Mouse (Mus musculus) hindbrain, postnatal 0 days (tissue): ENCODE results near the gene Zfp462. TPM values are rescaled to one million over a fixed set of nuclear protein-coding genes. Genes with fewer than 3 reads are reported as not detected.
"Not testable (repeated sequence)": the region's sequence is repeated elsewhere in the genome, so short reads cannot be mapped to it uniquely, and the experiment has no call there.

Experiments used
- ATAC-seq: fragments of 200-750 bp; cut with Nextera tagmentation; 2 replicates; pipeline ENCODE4 v1.8.0; 2017; ENCODE audit warnings: mild to moderate bottlenecking, moderate TSS enrichment, moderate library complexity
- DNase-seq: peaks from one replicate; pipeline ENCODE4 v3.0.0-alpha.2; 2015; ENCODE audit warnings: low spot score
- H3K27ac ChIP-seq: fragments of 300-500 bp; sonication (generic); 2 replicates; pipeline ENCODE4 v1.5.1; 2014; ENCODE audit warnings: mild to moderate bottlenecking
- H3K27me3 ChIP-seq: fragments of 300-500 bp; sonication (generic); 2 replicates; pipeline ENCODE4 v1.6.1; 2014; ENCODE audit warnings: low read length, mixed read lengths; ENCODE audit not compliant: insufficient read depth
- H3K36me3 ChIP-seq: fragments of 300-500 bp; sonication (generic); 2 replicates; pipeline ENCODE4 v1.6.1; 2014; ENCODE audit warnings: low read length, mixed read lengths; ENCODE audit not compliant: insufficient read depth
- H3K4me1 ChIP-seq: fragments of 300-500 bp; sonication (generic); 2 replicates; pipeline ENCODE4 v1.6.1; 2014; ENCODE audit warnings: antibody characterized with exemption, low read length, mixed read lengths; ENCODE audit not compliant: insufficient read depth
- H3K4me2 ChIP-seq: fragments of 300-500 bp; sonication (generic); 2 replicates; pipeline ENCODE4 v1.6.1; 2014; ENCODE audit warnings: low read depth, mild to moderate bottlenecking, low read length, moderate library complexity, mixed read lengths
- H3K4me3 ChIP-seq: fragments of 300-500 bp; sonication (generic); 2 replicates; pipeline ENCODE4 v1.5.1; 2014; ENCODE audit warnings: low read length
- H3K9ac ChIP-seq: fragments of 300-500 bp; sonication (generic); replicated peaks from 2 replicates; pipeline ENCODE4 v1.6.1; 2014; ENCODE audit warnings: mild to moderate bottlenecking, low read length, moderate library complexity, mixed read lengths
- H3K9me3 ChIP-seq: fragments of 300-500 bp; sonication (generic); 2 replicates; pipeline ENCODE4 v1.6.1; 2016; ENCODE audit warnings: low read length, mixed read lengths
- CTCF ChIP-seq: IDR thresholded peaks from 2 replicates; pipeline ENCODE4 v1.5.1; 2016; ENCODE audit warnings: antibody characterized with exemption, control low read depth, low read depth
- WGBS: fragments of 180-500 bp; shearing (Covaris S2); extraction: QIAGEN DNeasy Blood & Tissue Kit; methylation state at CpG from one replicate; pipeline ENCODE4 v1.1.7; 2014; 5-methylcytosine and 5-hydroxymethylcytosine counted together
- polyA plus RNA-seq: library from polyadenylated mRNA; unstranded; fragments of >200 nt; fragmentation: Nextera tagmentation; extraction: Ambion mirVana; gene quantifications from 2 replicates; pipeline ENCODE4 v1.2.1, GENCODE M21; 2015
- total RNA-seq: library from RNA; depleted of rRNA; stranded (reverse); fragments of >200 nt; gene quantifications from 2 replicates; pipeline ENCODE4 v1.2.3, GENCODE M21; 2014

The Zfp462 gene
- total and polyA plus RNA-seq, 2 experiments from 2014 or later: 6.5 to 39.4 TPM

DNA sequence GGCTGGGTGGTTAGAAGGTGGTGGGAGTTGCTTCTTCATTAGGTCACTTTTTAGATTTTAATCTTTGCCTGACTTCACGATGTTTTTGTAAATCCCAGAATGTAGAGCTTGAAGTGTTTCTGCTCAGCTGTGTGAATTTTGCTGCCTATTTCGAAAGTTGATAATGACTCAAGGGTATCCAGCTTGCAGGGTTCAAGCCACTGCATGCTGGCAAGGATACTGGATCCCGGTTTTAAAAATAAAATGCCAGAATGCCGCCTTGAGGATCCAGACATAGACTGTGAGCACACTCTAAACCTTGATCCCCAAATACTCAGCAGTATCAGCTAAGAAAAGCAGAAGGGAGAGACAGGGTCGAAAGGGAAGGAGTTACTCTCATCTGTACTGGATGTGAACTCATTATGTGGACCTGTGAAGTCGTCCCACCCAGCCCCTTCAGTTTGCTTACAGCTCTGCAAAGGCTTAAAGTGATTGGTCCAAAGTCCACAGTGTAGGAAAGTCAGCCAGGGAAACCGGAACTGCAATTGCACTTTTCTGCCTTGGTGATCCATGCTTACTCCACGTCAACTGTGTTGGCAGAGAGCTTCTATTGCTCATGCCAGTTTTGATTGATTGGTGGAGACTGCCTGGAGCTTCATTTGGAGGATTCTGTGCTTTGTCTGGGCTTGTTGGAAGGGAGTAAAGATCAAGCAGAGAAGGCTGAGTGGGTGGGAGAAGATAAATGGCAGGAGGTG, 28.1 kb downstream of the Zfp462 start:
- no peak for DNase-seq
- Histone ChIP-seq H3K36me3 (no peaks in the 10 kb centered on the region), H3K27me3 (no peaks in the 10 kb centered on the region), H3K4me1 (no peaks in the 10 kb centered on the region), H3K9ac (no peak overlapping the region), H3K9me3 (no peaks in the 10 kb centered on the region), H3K4me2 (no peak overlapping the region), H3K27ac (no peak overlapping the region), H3K4me3 (no peak overlapping the region)
- 66% methylated on average over 8 of the region's 8 CpGs for WGBS
- no peak for ATAC-seq
- no peak for TF ChIP-seq CTCF

DNA sequence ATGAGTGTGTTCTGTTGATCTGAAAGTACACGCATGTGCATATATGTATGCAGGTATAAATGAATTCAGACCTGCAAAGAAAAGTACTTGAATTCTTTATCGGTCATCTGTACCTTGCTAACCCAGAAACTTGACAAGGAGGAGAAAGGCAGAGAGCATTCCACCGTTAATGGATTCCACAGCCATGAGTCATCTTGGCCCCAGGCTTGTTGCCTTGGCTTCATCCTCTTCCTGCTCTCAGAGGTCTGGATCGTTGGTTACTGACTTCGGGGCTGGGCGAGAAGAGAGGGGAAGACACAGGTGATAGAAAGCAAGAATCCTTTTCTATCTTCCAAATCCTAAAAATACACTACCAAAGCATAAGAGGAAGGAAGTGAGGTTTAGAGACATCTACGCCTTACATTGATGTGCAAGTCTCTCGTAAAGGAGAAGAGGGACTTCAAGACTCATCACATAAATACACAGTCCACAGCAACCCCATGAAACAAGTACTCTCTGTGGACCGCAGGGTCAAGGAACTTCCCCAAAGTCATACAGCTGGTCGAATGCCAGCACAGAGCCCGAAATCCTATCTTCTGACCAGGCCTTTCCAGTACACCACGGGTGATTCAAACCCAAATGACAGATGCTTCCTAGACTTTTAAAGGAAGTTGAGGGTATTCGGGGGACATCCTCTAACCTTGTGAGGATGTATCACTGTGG, 35.1 kb downstream of the Zfp462 start:
- Histone ChIP-seq H3K27ac (no peak overlapping the region), H3K27me3 (no peaks in the 10 kb centered on the region), H3K4me1 (0 out of 2 replicates have a peak, but pooled peaks cover 3% of the 10 kb centered on the region), H3K4me2 (no peak overlapping the region), H3K36me3 (no peaks in the 10 kb centered on the region), H3K9me3 (no peaks in the 10 kb centered on the region), H3K4me3 (no peak overlapping the region), H3K9ac (no peak overlapping the region)
- ATAC-seq (no peak), DNase-seq (no peak)
- TF ChIP-seq CTCF: no peak
- 79% methylated on average over 13 of the region's 13 CpGs for WGBS

DNA sequence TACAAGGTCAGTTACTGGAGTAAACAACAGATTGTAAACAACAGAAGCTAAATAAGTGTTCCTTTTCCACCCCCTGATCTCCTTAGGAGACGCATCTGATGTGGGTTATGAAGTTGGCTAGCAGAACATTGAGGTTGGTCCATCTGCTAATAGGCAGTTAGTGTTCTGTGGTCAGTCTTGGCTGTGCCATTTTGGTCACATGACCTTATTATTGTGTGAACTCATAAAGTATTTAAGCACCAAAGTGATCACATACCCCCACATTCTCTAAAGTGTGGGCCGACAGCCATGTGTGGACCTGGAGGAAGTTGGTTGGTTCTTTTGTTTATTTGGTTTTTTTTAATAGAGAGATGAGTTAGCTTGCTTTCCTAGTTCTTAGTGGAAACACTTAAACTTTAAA, 39.7 kb downstream of the Zfp462 start:
- Histone ChIP-seq H3K27ac (no peak overlapping the region), H3K9me3 (no peaks in the 10 kb centered on the region), H3K4me2 (no peak overlapping the region), H3K4me1 (0 out of 2 replicates have a peak, but pooled peaks cover 3% of the 10 kb centered on the region), H3K4me3 (no peak overlapping the region), H3K27me3 (no peaks in the 10 kb centered on the region), H3K9ac (no peak overlapping the region), H3K36me3 (no peaks in the 10 kb centered on the region)
- WGBS: 90% methylated on average over 2 of the region's 2 CpGs
- TF ChIP-seq CTCF: no peak
- DNase-seq: no peak
- no peak for ATAC-seq

DNA sequence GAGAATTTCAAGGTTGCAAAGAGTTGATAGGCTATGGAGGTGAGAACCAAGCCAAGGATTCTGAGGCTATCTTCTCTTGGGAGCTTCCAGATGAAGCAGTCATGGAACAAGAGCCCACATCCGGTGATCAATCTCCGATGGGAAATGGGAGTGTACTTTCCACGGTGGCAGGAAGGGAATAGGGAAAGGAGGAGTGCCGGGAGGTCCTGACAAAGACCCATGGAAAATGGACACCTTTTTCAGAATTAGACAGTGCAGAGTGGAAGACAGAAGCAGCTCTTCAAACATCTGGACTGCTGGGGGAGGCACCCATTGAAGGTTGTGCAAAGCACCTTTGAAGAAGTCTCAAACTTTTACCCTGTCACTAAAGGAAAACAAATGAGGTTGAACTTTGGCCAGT, 41.8 kb downstream of the Zfp462 start:
- DNase-seq (no peak), ATAC-seq (no peak)
- Histone ChIP-seq H3K4me3 (no peak overlapping the region), H3K9ac (no peak overlapping the region), H3K36me3 (no peaks in the 10 kb centered on the region), H3K9me3 (no peaks in the 10 kb centered on the region), H3K27me3 (no peaks in the 10 kb centered on the region), H3K27ac (no peak overlapping the region), H3K4me1 (0 out of 2 replicates have a peak, but pooled peaks cover 3% of the 10 kb centered on the region), H3K4me2 (no peak overlapping the region)
- no peak for TF ChIP-seq CTCF
- WGBS: 86% methylated on average over 4 of the region's 4 CpGs

DNA sequence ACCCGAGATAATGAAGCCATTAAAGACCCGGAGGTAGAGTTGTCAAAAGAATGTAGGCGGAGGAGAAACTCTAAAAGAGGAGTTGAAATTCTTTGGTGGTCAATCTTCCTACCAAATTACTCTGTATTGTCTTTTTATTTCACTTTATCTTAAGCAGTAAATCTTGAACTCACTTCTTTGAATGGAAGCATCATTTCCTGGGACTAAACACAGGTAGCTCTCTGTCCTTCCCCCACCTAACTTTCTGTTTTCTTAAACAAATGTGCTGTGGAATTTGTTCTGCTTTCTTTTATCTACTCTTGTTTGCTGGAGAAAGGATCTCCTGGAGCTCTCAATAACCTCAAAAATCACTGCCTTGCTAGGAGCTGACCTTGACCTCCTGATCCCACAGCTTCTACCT, 42.4 kb downstream of the Zfp462 start:
- Histone ChIP-seq H3K4me3 (no peak overlapping the region), H3K27ac (no peak overlapping the region), H3K9ac (no peak overlapping the region), H3K4me2 (no peak overlapping the region), H3K36me3 (no peaks in the 10 kb centered on the region), H3K27me3 (no peaks in the 10 kb centered on the region), H3K4me1 (0 out of 2 replicates have a peak, but pooled peaks cover 3% of the 10 kb centered on the region), H3K9me3 (no peaks in the 10 kb centered on the region)
- ATAC-seq: no peak
- no peak for TF ChIP-seq CTCF
- WGBS: 65% methylated on average over 3 of the region's 3 CpGs
- DNase-seq: no peak

DNA sequence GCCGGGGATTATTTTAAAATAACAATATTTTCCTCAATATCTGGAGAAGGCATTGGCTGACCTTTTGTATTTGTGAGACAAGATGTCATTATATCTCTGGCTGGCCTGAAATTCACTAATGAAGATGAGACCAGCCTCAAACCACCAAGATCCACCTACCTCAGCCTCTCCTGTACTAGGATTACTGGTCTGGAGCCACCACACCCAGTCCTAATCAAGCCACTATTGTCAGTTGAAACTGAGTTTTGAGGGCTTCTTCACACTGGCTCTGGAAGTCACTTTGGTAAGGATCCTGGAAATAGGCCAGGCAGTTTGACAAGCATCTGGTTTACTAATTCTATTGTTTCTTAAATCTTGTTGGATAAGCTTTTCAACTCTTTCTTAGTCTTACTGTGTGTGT, 43.1 kb downstream of the Zfp462 start:
- 82% methylated on average over 1 of the region's 1 CpGs for WGBS
- Histone ChIP-seq H3K36me3 (no peaks in the 10 kb centered on the region), H3K4me1 (no peaks in the 10 kb centered on the region), H3K27ac (no peak overlapping the region), H3K4me2 (no peak overlapping the region), H3K9ac (no peak overlapping the region), H3K27me3 (no peaks in the 10 kb centered on the region), H3K9me3 (no peaks in the 10 kb centered on the region), H3K4me3 (no peak overlapping the region)
- no peak for TF ChIP-seq CTCF
- no peak for DNase-seq
- ATAC-seq: no peak

DNA sequence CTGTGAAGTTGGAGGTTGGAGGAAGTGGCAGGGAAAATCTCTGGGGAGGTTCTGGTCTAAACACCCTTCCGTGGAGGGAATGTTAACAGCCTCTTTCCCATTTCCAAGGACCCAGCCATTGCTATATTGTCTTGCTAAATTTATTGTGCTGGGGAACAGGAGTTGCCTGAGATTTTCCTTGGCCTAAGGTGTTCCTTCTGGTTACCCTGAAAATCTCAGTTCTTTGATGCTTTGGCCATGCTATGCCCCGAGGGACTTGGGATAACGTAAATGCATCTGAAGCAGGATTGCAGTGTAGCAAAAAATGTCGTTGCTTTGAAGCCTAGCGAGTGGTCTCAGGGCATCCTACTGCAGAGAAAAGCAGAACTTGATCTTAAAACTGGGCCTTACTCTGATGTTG, 47.1 kb downstream of the Zfp462 start:
- Histone ChIP-seq H3K36me3 (no peaks in the 10 kb centered on the region), H3K27me3 (no peaks in the 10 kb centered on the region), H3K9me3 (no peaks in the 10 kb centered on the region), H3K4me1 (no peaks in the 10 kb centered on the region), H3K9ac (no peak overlapping the region), H3K4me2 (no peak overlapping the region), H3K4me3 (no peak overlapping the region), H3K27ac (no peak overlapping the region)
- DNase-seq (no peak), ATAC-seq (no peak)
- 61% methylated on average over 5 of the region's 5 CpGs for WGBS
- TF ChIP-seq CTCF: no peak

DNA sequence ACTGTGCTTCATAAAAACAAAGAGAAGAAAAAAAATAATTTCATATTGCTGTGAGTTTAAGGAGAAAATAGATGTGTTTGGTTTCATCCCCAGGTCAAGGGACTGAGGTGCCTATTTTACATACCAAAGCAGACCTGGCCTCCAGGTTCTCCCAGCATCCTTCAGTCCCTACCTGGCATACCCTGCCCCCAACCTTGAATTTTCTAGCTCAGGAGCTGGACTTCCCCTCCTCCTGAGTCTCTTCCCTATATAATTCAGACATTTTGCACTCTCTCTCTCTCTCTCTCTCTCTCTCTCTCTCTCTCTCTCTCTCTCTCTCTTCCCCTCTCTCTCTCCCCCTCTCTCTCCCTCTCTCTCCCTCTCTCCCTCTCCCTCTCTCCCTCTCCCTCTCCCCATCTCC, 48.2 kb downstream of the Zfp462 start:
- not testable (repeated sequence) for ATAC-seq, H3K4me2 ChIP-seq, H3K36me3 ChIP-seq, DNase-seq, H3K4me1 ChIP-seq, H3K9me3 ChIP-seq, H3K27ac ChIP-seq, H3K4me3 ChIP-seq, H3K9ac ChIP-seq, H3K27me3 ChIP-seq
